Mouse (Mus musculus) thymus, postnatal 25 days (tissue): ENCODE data around the gene Tmem108.

ENCODE experiments used
- DNase-seq: peaks from one replicate; pipeline ENCODE4 v3.0.0; 2022

Gene Tmem108

DNA sequence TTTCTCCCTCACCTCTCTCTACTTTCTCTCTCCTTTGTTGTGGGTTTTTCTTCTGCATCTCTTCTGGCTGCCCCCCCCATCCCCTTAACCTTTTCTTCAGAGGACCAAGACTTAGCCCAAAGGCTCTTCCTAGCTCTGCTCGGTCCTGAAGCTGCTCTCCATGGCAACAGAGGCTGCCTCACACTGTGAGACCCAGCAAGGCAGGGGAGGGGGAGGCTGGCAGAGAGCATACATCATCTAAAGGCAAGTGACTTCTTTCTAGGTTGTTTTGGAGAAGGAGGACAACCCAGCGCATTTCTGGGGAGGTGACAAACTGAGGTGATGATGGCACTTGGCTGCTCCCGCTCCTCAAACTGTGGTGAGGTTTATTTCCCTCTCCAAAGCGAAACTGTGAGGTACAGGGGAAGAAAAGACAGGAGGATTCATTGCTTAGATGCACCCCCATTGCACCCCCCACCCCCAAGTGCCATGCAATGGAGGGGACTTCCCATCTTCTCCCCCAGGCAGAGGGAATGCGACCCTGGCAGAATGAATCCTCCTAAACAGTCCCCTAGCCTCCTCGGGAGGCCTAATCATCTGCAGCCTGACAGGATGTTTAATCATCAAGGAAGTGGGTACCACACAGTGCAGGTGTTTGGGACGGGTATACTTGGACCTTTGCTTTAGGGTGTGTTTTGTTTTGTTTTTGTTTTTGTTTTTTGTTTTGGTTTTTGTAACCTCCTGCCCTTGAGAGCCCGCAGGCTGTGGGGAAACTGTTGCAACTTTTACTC is 223.4 kb downstream of the Tmem108 start:
- DNase-seq, result peak; percentile 1

DNA sequence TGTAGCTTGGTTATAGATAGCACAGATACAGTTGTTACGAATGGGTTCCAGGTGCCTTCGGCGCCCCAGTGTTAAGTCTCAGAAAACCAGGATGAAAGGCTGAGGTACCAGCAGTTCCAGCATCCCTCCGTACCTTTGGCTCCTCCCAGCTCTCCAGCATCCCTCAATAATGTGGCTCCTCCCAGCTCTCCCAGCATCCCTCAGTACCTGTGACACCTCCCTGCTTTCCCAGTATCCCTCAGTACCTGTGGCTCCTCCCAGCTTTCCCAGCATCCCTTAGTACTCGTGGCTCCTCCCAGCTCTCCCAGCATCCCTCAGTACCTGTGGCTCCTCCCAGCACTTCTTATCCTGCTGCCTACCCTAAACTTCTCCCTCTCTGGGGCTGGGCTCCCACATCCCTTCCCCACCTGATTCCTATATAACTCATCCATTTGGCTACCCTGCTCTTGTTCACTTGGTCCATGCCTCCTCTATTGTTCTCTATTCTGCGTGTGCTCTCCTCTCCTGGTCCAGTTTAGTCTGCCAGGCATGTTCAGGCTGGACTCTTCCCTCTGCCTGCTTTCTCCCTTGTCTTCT is 225.5 kb downstream of the Tmem108 start:
- DNase-seq, result no peak

DNA sequence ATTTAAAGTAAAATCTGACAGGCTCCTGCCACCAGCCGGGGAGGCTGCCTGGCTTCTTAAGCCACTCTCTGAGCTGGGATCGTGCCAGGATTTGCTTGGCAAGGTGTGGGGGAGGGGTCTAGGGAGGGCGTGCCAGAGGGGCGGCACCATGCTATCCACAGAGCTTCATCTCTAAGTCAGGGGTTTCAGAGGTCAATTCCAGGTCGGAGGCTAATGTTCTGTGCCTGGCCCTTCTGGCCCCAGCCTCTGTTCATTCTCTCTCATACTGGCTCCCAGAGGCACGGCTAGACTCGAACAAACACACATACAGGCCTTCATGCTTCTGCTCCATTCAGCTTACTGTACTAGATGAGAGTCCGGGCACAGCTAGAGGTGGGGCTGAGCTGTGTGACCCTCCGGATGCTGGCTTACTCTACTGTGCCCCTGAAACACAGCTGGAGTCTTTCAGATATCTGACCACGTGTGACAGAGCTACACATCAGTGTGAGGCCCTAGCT is 236.5 kb downstream of the Tmem108 start:
- no peak for DNase-seq

DNA sequence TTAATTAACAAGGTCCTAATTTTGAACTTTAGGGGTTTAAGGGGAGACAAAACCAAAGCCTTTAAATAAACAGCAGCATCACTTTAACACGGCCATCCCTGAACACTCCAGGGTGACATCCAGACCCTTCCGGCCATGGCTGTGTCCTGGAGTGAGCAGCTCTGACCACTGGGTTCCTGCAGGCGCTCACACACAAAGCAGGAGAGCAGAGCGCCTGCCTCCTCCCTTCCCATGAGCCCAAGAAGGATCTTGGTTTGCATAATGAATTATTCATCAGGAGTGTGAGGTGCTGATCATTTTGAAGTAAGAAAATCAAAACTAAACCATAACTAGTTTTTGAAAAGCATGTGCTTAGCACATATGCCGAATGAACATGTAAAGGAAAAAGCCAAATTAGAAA is 237.0 kb downstream of the Tmem108 start:
- DNase-seq, result no peak

DNA sequence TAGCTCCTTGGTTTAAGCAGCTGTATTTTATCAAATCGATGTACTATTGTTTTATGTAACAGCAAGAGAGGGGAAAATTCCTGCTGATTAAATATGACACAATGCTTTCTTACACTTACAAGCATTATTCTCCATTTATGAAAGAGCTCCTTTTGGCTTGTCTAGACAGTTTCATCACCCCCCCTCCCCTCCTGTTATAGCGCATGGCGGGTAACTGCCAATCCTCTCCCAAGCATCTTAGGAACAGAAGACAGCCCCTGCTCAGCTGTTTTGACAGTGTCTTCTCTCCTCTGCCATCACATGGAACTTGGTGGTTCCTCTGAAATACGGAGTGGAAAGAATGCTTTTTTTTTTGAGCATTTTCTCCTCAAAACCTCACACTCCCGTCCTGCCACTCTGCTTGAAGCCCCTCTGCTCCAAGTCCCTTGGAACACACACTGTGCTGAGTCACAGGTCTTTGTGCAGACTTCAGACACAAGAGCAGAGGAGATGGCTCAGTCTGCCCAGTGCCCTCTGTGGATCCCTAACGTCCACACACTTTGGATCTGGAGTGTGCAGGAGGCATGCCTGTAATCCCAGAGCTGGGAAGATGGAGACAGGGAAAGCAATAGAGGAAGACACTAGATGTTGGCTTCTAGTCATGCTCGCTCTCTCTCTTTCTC is 237.8 kb downstream of the Tmem108 start:
- no peak for DNase-seq

DNA sequence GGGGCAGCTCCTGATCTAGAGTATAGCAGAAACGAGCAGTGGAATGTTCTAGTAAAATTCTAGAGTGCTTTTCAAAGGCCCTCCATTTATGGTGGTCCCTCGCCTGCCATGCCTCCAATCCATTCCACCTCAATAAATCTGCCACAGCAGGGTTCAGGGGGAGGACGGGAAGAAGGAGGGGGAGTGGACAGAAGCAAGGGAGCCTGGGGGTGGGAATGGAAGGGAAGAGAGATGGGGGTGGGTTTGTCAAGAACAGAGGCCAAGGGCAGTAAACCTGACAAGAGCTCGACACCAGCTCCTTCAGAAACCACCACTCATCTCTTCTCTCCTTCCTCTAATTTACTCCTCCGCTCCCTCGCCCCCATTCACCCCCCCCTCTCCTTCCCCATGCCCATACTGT is 238.6 kb downstream of the Tmem108 start:
- DNase-seq, result no peak

DNA sequence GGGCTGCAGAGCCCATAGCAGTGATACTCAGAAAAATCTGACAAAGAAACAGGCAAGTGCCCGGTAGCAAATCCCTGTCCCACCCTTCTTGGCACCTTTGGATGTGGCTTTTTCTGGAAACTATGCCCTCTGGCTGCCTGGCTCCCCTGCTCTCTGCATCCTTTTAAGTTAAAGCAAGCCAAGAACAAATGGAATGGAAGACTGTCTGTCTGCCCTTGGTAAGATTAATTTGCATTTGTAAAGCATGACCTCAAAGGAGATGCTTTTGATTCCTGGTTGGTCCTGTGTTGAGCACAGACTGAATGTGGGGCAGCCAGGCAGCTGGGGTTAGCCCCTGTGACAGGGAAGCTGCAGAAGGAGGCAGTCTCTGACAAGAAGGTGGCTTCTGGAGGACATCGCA is 247.8 kb downstream of the Tmem108 start:
- no peak for DNase-seq

DNA sequence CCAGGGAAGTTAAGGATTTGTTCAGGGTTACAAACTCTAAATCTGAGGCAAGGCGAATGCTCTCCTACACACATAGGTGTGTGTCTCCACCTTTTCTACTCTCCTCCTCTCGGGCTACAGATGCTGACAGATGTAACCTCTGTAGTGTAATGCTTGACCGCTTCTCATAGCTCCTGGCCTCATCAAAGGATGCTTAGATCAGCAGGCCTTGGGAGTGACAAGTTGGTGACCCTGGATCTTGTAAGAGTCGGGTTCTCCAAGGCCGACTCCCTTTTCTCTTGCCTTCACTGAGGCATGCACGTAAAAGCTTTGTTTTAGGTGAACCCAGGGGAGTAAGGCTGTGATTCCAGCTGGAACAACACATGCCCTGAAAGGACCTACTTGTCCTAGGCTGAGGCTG is 249.4 kb downstream of the Tmem108 start:
- DNase-seq, result no peak

DNA sequence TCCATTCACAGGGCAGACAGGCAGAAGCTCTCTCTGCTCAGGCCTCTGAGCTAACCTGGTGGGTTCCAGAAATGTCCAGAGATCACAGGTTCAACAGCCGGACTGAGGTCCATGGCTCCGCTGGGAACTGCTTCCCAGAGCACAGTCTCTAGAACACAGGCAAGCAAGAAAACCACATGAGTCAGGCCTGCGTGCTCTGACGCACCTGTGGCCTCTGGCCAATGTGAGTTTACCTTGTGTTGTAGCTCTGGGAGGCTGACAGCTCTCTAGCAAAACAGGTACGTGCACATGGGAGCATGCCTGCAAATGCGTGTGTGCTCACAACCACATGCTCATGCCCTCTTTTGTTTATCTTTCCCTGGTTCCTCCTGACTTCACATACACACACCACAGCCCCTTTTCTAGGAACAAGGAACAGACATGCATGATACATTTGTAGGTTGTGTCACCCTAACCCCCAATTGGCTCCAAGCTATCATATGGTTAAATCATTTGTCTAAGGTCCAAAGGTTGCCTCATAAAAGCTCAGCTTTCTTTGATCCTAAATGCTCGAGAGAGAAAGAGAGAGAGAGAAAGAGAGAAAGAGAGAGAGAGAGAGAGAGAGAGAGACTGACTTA is 254.6 kb downstream of the Tmem108 start:
- DNase-seq, result no peak

DNA sequence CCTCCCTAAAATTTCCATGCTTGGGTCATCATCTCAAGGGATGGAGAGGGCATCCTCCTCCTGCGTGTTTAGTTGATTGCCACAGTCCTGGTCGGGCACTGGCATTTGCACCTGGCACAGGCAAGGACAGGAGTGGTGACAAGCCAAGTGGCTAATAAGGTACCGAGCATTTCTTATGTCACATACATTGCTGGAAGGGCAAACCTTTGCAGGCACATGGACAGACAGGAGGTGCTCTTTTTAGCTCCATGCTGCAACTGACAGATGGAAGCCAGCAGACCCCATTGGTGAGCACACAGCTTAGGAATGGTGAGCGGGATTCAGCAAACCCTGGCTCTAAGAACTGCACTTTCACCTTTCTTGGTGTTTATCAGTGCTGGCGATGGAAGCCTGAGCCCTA is 256.6 kb downstream of the Tmem108 start:
- no peak for DNase-seq

DNA sequence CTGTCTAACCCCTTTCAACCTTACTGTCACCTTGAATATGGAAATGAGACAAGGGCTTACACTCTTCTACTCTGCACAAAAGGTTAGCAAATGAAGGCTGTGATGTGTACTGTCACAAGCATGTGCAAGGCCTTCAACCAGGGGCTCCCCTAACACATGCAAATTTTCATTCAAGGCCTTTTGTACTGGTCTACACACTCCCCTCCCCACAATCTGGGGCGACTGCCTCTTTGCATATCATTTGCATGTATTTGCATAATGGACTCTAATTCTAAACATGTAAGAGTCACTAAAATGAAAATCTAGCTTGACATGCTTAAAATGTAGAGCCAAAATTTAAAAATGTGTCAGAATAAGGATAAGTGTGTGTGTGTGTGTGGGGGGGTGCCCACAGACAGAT is 257.0 kb downstream of the Tmem108 start:
- DNase-seq, result no peak

DNA sequence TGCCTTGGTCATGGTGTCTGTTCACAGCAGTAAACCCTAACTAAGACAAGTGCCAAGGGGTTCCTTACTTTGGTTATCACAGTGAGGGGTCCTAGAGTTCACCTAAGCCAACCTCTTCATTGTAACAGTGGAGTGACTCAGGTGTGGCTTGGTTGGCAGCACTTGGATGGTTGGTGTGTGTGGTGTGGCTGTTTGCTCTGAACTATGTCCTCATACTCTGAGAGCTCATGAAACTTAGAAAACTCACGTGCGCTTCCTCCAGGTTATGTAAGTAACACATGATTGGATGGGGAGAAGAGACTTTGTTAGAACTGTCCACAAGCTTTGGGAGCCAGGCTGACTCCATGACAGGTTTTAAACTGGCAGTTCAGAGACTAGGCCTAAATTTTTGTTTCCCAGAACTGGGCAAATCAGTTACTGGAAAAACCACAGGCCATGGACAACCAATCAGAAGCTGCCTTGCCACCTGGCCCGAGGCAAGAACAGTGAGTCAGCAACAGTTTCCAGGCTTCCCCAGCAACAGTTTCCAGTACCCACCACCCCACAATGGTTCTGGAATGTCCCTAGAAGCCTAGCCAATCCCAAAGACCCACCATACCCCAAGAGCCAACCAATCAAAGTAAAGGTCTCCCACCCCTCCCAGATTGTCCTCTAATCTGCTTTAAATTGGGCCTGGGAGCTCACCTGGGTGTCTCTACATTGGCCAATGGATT is 257.9 kb downstream of the Tmem108 start:
- no peak for DNase-seq

DNA sequence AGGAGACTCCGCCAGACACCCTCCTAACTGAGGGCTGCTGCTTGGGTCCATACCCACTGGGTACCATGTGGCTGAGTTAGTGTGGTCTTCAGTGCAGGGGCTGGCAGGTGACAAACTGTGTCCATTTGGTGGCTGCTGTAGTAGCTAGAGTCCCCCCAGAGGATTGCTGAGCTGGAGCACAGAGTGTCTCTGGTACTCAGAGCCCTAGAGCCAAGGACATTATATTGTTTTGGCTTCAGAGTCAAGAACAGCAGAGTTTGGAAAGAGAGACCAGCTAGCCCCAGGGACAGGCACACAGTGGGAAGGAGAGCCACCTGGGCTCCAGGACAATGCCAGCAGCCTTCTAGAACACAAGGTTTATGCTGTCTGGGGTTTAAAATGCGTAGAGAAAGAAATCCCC is 259.0 kb downstream of the Tmem108 start:
- DNase-seq, result no peak

DNA sequence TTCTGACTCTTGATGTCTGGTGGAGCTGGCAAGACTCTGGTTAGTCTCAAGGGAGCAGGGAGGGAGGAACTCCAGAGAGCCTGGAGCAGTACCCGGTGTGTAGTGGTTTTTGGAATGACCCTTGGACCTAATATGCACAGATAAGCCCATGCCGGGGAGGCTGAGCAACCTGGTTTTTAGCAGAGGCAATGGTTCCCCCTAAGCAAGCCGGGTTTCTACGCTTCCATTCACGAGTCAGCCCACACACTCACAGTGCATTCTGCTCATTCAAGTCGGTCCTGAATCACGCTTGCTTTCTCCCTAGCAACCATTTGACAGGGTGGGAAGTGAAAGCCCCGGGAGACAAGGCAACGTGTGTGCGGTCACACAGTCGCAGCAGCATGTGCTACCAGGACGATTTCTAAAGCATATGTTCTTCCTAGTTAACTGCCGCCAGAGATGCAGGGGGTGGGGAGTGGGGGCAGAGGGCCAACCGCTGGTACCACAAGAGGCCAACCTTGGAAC is 259.7 kb downstream of the Tmem108 start:
- no peak for DNase-seq

DNA sequence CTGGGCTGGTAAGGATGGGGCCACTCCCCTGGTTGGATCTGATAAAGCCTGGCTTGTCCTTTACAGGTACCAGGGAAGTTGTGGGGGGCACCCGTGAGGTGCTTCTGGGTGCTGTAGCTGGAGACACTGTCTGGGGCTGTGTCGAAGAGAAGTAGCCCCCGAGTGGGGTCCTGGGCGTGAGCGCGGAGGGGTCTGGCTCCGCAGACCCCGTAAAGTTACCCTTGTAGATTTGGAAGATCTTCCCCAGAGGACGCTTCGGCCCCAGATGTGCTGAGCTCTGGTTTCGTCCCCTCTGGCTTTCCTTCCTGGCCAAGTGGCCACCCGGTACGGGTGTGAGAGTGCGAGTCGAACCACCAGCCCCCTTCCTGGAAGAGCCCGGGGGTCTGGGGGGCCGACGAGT is 262.3 kb downstream of the Tmem108 start:
- no peak for DNase-seq

DNA sequence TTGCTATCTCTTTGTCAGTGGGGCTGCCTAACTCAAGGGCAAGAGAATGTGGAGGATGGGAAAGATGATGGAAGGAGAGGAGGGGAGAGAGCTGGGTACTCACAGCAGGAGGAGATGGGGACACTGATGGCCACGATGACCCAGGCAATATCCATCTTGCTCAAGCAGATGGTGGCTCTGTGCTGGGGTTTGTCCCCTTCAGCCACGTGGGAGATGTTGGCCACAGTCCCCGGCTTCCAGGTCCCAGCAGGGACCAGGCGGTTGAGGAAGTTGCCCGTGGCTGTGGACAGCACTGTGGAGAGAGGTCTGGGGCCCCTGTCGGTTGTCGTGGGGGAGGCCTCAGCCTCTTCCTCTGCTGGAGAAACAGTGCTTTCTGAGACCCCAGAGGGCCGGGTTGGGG is 262.9 kb downstream of the Tmem108 start:
- no peak for DNase-seq

DNA sequence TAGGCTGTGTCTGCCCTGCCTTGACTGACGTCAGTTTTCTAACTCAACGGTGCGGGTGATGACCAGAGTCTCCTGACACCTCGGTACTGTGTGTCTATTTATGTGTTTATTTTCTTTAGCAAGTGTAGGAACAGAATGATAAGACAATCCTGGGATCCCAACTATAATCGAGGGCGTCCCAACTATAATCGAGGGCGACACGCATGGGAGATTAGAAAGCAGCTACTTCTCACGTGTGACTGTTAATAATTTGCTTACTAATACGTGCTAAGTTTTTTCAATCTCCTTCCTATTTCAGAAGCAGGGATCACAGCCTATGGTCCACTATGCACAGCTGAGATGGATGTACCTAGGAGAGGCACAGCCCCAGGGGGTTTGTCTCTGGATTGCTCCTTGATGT is 266.2 kb downstream of the Tmem108 start:
- DNase-seq, result no peak

DNA sequence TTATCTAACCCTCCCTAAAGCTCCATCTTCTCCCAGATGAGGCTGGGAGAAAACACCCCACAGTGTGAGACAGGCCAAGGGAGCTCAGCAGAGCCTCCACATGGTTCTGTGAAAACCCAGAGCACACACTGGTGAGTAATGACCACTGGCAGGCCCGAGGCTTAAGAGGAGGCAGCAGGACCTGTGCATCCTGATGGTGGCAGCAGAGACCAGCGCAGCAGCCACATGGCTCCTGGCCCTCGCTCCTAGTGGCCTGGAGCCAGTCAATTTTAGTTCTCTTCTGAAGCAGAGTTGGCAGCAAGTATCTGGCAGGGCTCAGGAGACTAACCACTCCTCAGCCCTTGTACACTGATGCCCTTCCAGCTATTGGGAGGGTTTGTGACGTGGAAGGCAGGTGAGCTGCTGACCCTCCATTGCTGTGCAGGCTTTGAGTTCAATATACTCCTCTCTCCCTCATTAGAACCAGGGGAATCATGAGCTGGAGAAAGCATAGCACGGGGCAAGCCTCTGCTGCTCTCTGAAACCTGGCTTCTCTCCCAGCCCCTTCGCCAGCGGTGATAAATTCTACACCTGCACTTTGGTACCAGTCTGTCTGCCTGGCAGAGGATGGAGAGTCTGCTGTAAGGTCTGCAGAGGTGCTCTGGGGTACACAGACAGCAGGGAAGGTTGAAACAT is 267.2 kb downstream of the Tmem108 start:
- no peak for DNase-seq

DNA sequence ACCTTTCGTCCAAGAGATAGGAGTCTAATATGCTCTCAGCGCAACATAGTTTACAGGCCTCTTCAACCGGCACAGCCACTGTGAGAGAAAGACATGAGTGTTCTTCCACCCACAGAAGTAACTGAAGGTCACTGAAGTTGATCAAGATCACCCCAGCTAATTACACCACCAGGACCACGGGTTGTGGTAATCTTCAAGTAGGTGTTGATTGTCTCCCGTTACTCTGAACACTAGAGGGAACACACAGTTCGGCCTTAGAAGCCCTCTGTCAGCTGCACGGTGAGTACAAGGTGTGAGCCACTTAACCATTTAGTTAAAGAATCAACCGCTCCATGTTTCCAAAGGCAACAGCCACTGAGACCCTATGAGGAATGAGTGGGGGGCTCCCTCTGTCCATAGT is 269.7 kb downstream of the Tmem108 start:
- no peak for DNase-seq

DNA sequence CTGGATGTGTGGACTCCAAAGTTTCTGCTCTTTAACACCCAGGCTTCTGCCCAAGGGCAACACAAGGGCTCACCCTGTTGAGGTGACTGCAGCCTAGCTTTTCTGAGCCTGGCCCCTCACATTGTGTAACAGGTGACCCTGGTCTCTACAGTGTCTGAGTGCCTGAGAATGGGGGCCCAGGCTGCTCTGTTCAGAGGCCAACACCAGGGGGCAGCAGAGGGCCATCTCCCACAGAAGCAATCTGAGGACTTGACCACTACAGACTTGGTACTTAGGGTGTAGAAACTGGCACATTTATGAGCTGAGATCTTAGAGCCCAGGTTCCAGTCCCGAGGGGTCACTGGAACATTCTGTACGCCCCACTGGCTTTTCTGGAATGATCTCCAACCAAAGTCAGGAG is 271.2 kb downstream of the Tmem108 start:
- DNase-seq, result peak; percentile 85

DNA sequence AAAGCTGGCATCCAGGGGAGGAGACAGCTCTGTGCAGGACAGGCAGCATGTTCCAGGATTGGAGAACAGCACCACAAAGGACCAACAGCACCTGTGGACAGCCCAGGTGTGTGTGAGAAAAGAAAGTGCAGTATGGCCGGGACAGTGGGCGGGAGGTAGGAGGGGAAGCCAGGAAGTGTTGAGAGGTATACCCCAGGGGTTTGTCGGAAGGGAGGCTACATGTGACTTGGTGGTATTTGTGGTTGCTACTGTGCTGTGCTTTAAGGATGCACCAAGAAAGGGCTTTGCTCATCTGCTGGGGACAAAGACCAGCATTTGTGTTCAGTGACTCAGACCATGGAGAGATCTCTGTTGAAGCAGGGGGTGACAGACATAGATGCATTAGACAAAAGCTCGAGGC is 271.8 kb downstream of the Tmem108 start:
- peak; percentile 54 for DNase-seq

DNA sequence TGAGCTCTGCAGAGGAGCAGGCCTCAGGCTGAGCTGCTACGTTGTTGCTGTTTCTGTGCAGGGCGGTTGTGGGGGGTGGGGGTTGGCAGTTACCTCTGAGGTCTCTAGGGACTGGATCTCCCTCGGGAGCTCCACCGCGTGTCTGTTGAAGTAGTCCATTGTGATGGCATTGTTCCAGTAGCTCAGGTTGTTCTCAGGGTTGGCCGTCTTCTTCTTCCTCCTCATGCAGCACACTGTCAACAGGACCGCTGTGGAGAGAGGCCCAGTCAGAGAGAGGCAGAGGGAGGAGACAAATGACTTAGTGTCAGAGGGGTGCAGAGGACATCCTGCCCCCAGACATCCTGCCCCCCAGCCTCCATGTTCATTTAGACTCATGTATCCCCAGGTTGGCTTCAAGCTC is 272.5 kb downstream of the Tmem108 start:
- peak; percentile 59 for DNase-seq
